Mouse (Mus musculus) B cell, adult 2 months (primary cell): ENCODE measurements around the gene Map4k1.
A peak's percentile ranks its signal among the peaks of the same experiment; 100 is the strongest.
"Not testable (repeated sequence)": the region's sequence is repeated elsewhere in the genome, so short reads cannot be mapped to it uniquely, and the experiment has no call there.

Experiments used
- DNase-seq, 2 experiments: peaks; one replicate each; pipeline ENCODE4 v3.0.0; 2022

Gene Map4k1

GRCm38 (mm10) chr7:28956270-28956669 is 25.6 kb upstream of the Map4k1 start:
- no peak for DNase-seq

- no peak for DNase-seq
Observed at GRCm38 (mm10) chr7:28957286-28957685, 24.6 kb upstream of the Map4k1 start.

- DNase-seq: no peak
Observed at GRCm38 (mm10) chr7:28957997-28958725, 23.7 kb upstream of the Map4k1 start.

GRCm38 (mm10) chr7:28958770-28959169 is 23.1 kb upstream of the Map4k1 start:
- no peak for DNase-seq

- no peak for DNase-seq
Observed at GRCm38 (mm10) chr7:28959505-28960045, 22.3 kb upstream of the Map4k1 start.

- no peak for DNase-seq
Observed at GRCm38 (mm10) chr7:28960354-28961046, 21.4 kb upstream of the Map4k1 start.

GRCm38 (mm10) chr7:28961584-28961926 is 20.3 kb upstream of the Map4k1 start:
- no peak for DNase-seq

GRCm38 (mm10) chr7:28961927-28962670 is 19.8 kb upstream of the Map4k1 start, which contains the start of gene Actn4:
Actn4 (minus strand) TSS chr7:28962340.
- DNase-seq: peak; percentile 100

GRCm38 (mm10) chr7:28963399-28963923 is 18.4 kb upstream of the Map4k1 start:
- no peak for DNase-seq

GRCm38 (mm10) chr7:28965346-28965840 is 16.5 kb upstream of the Map4k1 start:
- DNase-seq: no peak

- DNase-seq: no peak
Observed at GRCm38 (mm10) chr7:28966181-28966580, 15.7 kb upstream of the Map4k1 start.

- DNase-seq: no peak
Observed at GRCm38 (mm10) chr7:28966751-28967505, 14.9 kb upstream of the Map4k1 start.

- not testable (repeated sequence) for DNase-seq
Observed at GRCm38 (mm10) chr7:28968120-28968519, 13.7 kb upstream of the Map4k1 start.

GRCm38 (mm10) chr7:28969271-28969670 is 12.6 kb upstream of the Map4k1 start:
- no peak for DNase-seq

GRCm38 (mm10) chr7:28969672-28970394 is 12.0 kb upstream of the Map4k1 start:
- no peak for DNase-seq

- no peak for DNase-seq
Observed at GRCm38 (mm10) chr7:28971029-28971428, 10.8 kb upstream of the Map4k1 start.

- DNase-seq: no peak
Observed at GRCm38 (mm10) chr7:28971770-28972269, 10.0 kb upstream of the Map4k1 start.

GRCm38 (mm10) chr7:28972542-28972985 is 9.3 kb upstream of the Map4k1 start:
- DNase-seq: peak; percentile 93

GRCm38 (mm10) chr7:28973025-28973424 is 8.8 kb upstream of the Map4k1 start:
- peak in 1 of 2 experiments; percentile 21 for DNase-seq

GRCm38 (mm10) chr7:28977556-28977955 is 4.3 kb upstream of the Map4k1 start:
- no peak for DNase-seq
